ENCODE assay signal across 8 mouse cellular contexts in the genomic region with DNA sequence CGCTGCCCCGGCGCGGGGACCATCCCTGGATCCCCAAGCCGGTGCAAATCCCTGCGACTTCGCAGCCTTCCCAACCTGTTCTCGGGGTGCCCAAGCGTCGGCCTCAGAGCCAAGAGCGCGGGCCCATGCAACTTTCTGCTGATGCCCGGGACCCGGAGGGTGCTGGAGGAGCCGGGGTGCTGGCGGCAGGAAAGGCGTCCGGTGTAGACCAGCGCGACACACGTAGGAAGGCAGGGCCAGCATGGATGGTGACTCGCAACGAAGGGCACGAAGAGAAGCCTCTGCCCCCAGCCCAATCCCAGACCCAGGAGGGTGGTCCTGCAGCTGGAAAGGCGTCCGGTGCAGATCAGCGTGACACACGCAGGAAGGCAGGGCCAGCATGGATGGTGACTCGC. TPM values are rescaled to one million over a fixed set of nuclear protein-coding genes. Genes with fewer than 3 reads are reported as not detected.
DNase-seq lines count a peak whose midpoint lies in the region; ATAC-seq and TF ChIP-seq lines count a peak whose summit lies in the region.

No protein-coding gene starts in this region.

- H3K27me3 ChIP-seq in heart, postnatal 0 days (ENCODE audit: control insufficient read depth, insufficient read depth, low read length) = peaks cover 49% of the 10 kb centered on the region
- 0 out of 2 replicates have a peak, but pooled peaks cover 2% of the 10 kb centered on the region for H3K27me3 ChIP-seq in hindbrain, embryonic 11.5 days (ENCODE audit: control insufficient read depth, insufficient read depth, low read length)
- H3K27me3 ChIP-seq in midbrain, embryonic 11.5 days (ENCODE audit: control insufficient read depth, insufficient read depth, low read length) = peaks cover 16% of the 10 kb centered on the region

- H3K4me1 ChIP-seq in heart, postnatal 0 days (ENCODE audit: control insufficient read depth, insufficient read depth) = peaks cover 28% of the 10 kb centered on the region; the same call in 1 of the 2 replicates
- H3K4me1 ChIP-seq in ES-E14 (ENCODE audit: control insufficient read depth in 2 of 2, insufficient read depth in 2 of 2, low read length in 2 of 2, poor library complexity in 1 of 2) = peaks cover 3 to 17% of the 10 kb centered on the region in 2 experiments; a peak in 3 of 4 replicates
- peaks cover 7% of the 10 kb centered on the region for H3K4me1 ChIP-seq in hindbrain, embryonic 11.5 days (replicated peaks; ENCODE audit: control insufficient read depth, insufficient read depth, low read length)
- H3K4me1 ChIP-seq in midbrain, embryonic 11.5 days (ENCODE audit: control insufficient read depth, insufficient read depth, low read length) = peaks cover 25% of the 10 kb centered on the region

- peak overlapping the region; percentile 78 for H3K4me2 ChIP-seq in heart, postnatal 0 days (ENCODE audit: low read depth, low read length)
- peak overlapping the region; percentile 97 for H3K4me2 ChIP-seq in hindbrain, embryonic 11.5 days (replicated peaks; ENCODE audit: low read depth, low read length)
- peak overlapping the region; percentile 98 for H3K4me2 ChIP-seq in midbrain, embryonic 11.5 days

- TF ChIP-seq EP300 in heart, postnatal 0 days (IDR thresholded peaks at IDR 0.05; ENCODE audit: low read depth) = no peak

- no peak overlapping the region for H3K27ac ChIP-seq in heart, postnatal 0 days (ENCODE audit: low read depth)
- H3K27ac ChIP-seq in ES-E14 (ENCODE audit: insufficient read depth, low read depth, low read length, poor library complexity, severe bottlenecking) = no peak overlapping the region
- H3K27ac ChIP-seq in hindbrain, embryonic 11.5 days (ENCODE audit: low read depth, low read length) = peak overlapping the region; percentile 86
- peak overlapping the region; percentile 25; the same call in 1 of the 2 replicates for H3K27ac ChIP-seq in midbrain, embryonic 11.5 days (ENCODE audit: low read depth, low read length)

- ATAC-seq in heart, postnatal 0 days (ENCODE audit: insufficient read depth, low read depth) = no peak
- peak; percentile 29 for ATAC-seq in hindbrain, embryonic 11.5 days (ENCODE audit: low FRiP score)
- peak; percentile 23 for ATAC-seq in midbrain, embryonic 11.5 days (ENCODE audit: low FRiP score)
- no peak for ATAC-seq in granulocyte monocyte progenitor cell, adult 5-6 weeks (replicated peaks; ENCODE audit: poor library complexity, severe bottlenecking)

- no peak for DNase-seq in heart, postnatal 0 days (ENCODE audit: low spot score)
- DNase-seq in heart, adult 18-20 months = no peak
- DNase-seq in ES-E14 (ENCODE audit: low read depth, low spot score) = no peak
- no peak for DNase-seq in hindbrain, embryonic 11.5 days (ENCODE audit: low spot score)
- no peak for DNase-seq in midbrain, embryonic 11.5 days (ENCODE audit: low spot score, missing footprints)
- DNase-seq in thymus, adult 18-20 months = no peak
- DNase-seq in adrenal gland, postnatal 36 days = no peak

- no peaks in the 10 kb centered on the region for H3K36me3 ChIP-seq in heart, postnatal 0 days (replicated peaks; ENCODE audit: control insufficient read depth, insufficient read depth, low read length)
- H3K36me3 ChIP-seq in ES-E14 (ENCODE audit: control insufficient read depth, insufficient read depth, low read length, poor library complexity, severe bottlenecking) = 0 out of 2 replicates have a peak, but pooled peaks cover 2% of the 10 kb centered on the region
- no peaks in the 10 kb centered on the region for H3K36me3 ChIP-seq in hindbrain, embryonic 11.5 days (ENCODE audit: control insufficient read depth, insufficient read depth, low read length)
- H3K36me3 ChIP-seq in midbrain, embryonic 11.5 days (ENCODE audit: control insufficient read depth, insufficient read depth, low read length) = no peaks in the 10 kb centered on the region

- H3K9me3 ChIP-seq in heart, postnatal 0 days (replicated peaks; ENCODE audit: control insufficient read depth, low read length) = no peaks in the 10 kb centered on the region
- H3K9me3 ChIP-seq in ES-E14 (ENCODE audit: control insufficient read depth, insufficient read depth, low read depth, low read length) = no peaks in the 10 kb centered on the region
- H3K9me3 ChIP-seq in hindbrain, embryonic 11.5 days (ENCODE audit: control insufficient read depth, low read length) = no peaks in the 10 kb centered on the region
- H3K9me3 ChIP-seq in midbrain, embryonic 11.5 days (ENCODE audit: control insufficient read depth, low read length) = no peaks in the 10 kb centered on the region

- under 1% methylated on average over 29 of the region's 29 CpGs for WGBS in heart, postnatal 0 days
- under 1% methylated on average over 29 of the region's 29 CpGs for WGBS in hindbrain, embryonic 11.5 days
- WGBS in midbrain, embryonic 11.5 days = 1% methylated on average over 29 of the region's 29 CpGs

- peak overlapping the region; percentile 49 for H3K4me3 ChIP-seq in heart, postnatal 0 days (ENCODE audit: low read depth, low read length)
- peak overlapping the region; percentile 57 to 60 for H3K4me3 ChIP-seq in ES-E14 (ENCODE audit: insufficient read depth in 1 of 2, low read depth in 1 of 2, low read length in 2 of 2, poor library complexity in 1 of 2, severe bottlenecking in 1 of 2)
- peak overlapping the region; percentile 83 for H3K4me3 ChIP-seq in hindbrain, embryonic 11.5 days (ENCODE audit: low read depth, low read length)
- peak overlapping the region; percentile 78 for H3K4me3 ChIP-seq in midbrain, embryonic 11.5 days (ENCODE audit: low read depth, low read length)

- in situ Hi-C loops in ES-E14 (cut with MboI; ENCODE audit: low sequenced_read_pairs in 2 of 2, unreplicated experiment in 2 of 2) = no loop called here

- no peak overlapping the region; the same call in 1 of the 2 replicates for H3K9ac ChIP-seq in heart, postnatal 0 days (replicated peaks; ENCODE audit: low read depth, low read length)
- peak overlapping the region; percentile 54 for H3K9ac ChIP-seq in ES-E14 (ENCODE audit: insufficient read depth, low read depth, low read length, poor library complexity, severe bottlenecking)
- peak overlapping the region; percentile 68 for H3K9ac ChIP-seq in hindbrain, embryonic 11.5 days (ENCODE audit: low read depth, low read length)
- H3K9ac ChIP-seq in midbrain, embryonic 11.5 days (ENCODE audit: low read length) = peak overlapping the region; percentile 47

- no peak for TF ChIP-seq CTCF in heart, postnatal 0 days (IDR thresholded peaks at IDR 0.05; ENCODE audit: low read depth)

TF ChIP-seq in ES-E14, 5 proteins besides CTCF, POLR2A, EP300 and RAD21:
- TF ChIP-seq MAFK (IDR thresholded peaks at IDR 0.05; ENCODE audit: insufficient read depth, low read depth, low read length) (no peak), ZC3H11A (IDR thresholded peaks at IDR 0.05; ENCODE audit: borderline replicate concordance, low read depth, low read length) (no peak), HCFC1 (IDR thresholded peaks at IDR 0.05; ENCODE audit: borderline replicate concordance, insufficient read depth, low read length) (no peak), CHD2 (IDR thresholded peaks at IDR 0.05; ENCODE audit: low read depth, low read length) (no peak), ZNF384 (IDR thresholded peaks at IDR 0.05; ENCODE audit: low read depth, low read length) (no peak)

RNA-seq across cellular contexts. Expression of a gene that starts 1.3 kb away (rescaled TPM):
- total RNA-seq in heart, postnatal 0 days (2014; rRNA removed; ENCODE audit: low replicate concordance) = 1.5 and 3.7 TPM in 2 replicates
- 1.8 and 2.5 TPM in 2 replicates for polyA plus RNA-seq in heart, postnatal 0 days (2015; fragmentation: Nextera tagmentation; extraction: Ambion mirVana)
- 1 to 10 TPM; 3.7 to 5.1 TPM for total RNA-seq in heart, adult 18-20 months (2021)
- 6.7 and 13.5 TPM in 2 replicates for total RNA-seq in ES-E14 (2012; rRNA removed)
- polyA plus RNA-seq in hindbrain, embryonic 11.5 days (2014; fragmentation: Nextera tagmentation; extraction: Ambion mirVana) = 49.6 and 51.8 TPM in 2 replicates
- polyA plus RNA-seq in midbrain, embryonic 11.5 days (2014; fragmentation: Nextera tagmentation; extraction: Ambion mirVana) = 38.8 and 43.1 TPM in 2 replicates
- not detected in 2 replicates for total RNA-seq in granulocyte monocyte progenitor cell, adult 5-6 weeks (2014; fragmentation: Nextera tagmentation)
- not detected in 2 replicates for total RNA-seq in granulocyte monocyte progenitor cell, adult 5-6 weeks (2017)
- 1 to 10 TPM; 7.6 to 7.9 TPM for total RNA-seq in adrenal gland, postnatal 36 days (2021)

RNA-seq across cellular contexts. Expression of a gene that starts 30.1 kb away (rescaled TPM):
- total RNA-seq in heart, postnatal 0 days (2014; rRNA removed; ENCODE audit: low replicate concordance) = not detected in 2 replicates
- polyA plus RNA-seq in heart, postnatal 0 days (2015; fragmentation: Nextera tagmentation; extraction: Ambion mirVana) = 0.25 and 0.40 TPM in 2 replicates
- not detected for total RNA-seq in heart, adult 18-20 months (2021)
- total RNA-seq in ES-E14 (2012; rRNA removed) = 9.1 and 22.9 TPM in 2 replicates
- 11.1 and 14.5 TPM in 2 replicates for polyA plus RNA-seq in hindbrain, embryonic 11.5 days (2014; fragmentation: Nextera tagmentation; extraction: Ambion mirVana)
- polyA plus RNA-seq in midbrain, embryonic 11.5 days (2014; fragmentation: Nextera tagmentation; extraction: Ambion mirVana) = 10.1 and 13.0 TPM in 2 replicates
- 1.5 and 6.2 TPM in 2 replicates for total RNA-seq in granulocyte monocyte progenitor cell, adult 5-6 weeks (2014; fragmentation: Nextera tagmentation)
- 3.6 and 4.8 TPM in 2 replicates for total RNA-seq in granulocyte monocyte progenitor cell, adult 5-6 weeks (2017)
- total RNA-seq in adrenal gland, postnatal 36 days (2021) = 1 to 10 TPM in 1 of 2 experiments, under 1 TPM in 1; 0.16 to 1.5 TPM

Comparison
In these comparisons a context has a peak if more than half of its experiments do, and no peak if none do; other contexts are left out.
1. ATAC-seq: peak in hindbrain, embryonic 11.5 days (single experiment) and midbrain, embryonic 11.5 days (single experiment); none in heart, postnatal 0 days (single experiment) and granulocyte monocyte progenitor cell, adult 5-6 weeks (single experiment).
2. H3K27ac ChIP-seq: peak in hindbrain, embryonic 11.5 days (single experiment) and midbrain, embryonic 11.5 days (single experiment); none in heart, postnatal 0 days (single experiment) and ES-E14 (single experiment).
3. Peak in every context shown above with its lines, with median percentiles within 50 percentile points of each other: H3K4me2 ChIP-seq and H3K4me3 ChIP-seq.